Comparison of ENCODE assay signal across 1 mouse cellular context in the genomic region with DNA sequence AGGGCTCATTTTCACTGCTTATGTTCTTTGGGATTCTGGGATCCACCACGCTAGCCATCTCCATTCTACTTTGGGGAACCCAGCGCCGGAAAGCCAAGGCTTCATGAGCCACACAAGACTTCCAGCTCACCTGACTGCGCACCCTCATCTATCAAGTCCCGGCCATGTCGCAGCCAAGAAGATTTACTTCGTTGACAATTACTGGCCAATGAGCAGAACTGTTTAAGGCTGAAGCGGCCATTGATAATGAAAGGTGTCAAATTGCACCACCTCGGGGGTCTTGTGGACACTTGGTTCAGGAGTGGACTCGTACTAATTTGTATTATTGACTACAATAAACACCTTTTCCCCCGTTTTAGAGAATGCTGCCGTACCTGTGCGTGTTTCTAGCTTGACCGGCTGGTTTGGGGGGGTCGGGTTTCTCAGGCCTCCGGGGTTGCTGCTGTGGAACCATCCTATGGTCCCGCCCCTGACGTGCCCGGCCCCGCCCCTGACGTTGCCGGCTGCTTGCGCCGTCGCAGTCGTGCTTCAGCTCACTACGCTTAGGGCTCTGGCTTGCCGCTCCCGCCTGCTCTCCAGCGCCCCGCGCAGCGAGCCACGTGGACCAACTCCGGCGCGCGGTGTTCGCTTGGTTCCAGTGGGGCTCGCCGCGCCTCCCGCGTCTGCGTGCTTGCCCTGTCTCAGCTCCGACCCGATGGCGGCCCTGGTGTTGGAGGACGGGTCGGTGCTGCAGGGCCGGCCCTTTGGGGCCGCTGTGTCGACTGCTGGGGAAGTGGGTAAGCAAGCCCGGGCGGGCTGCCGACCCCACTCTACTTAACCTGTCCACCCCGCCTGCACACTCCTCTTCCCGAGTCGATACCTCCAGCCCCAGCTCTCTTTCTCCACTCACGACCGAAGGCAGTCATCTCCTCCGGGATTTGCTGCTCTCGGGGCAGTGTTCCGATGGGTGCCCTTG.
A peak's percentile ranks its signal among the peaks of the same experiment; 100 is the strongest.
TF ChIP-seq lines count a peak whose summit lies in the region.

Gene Cad, plus strand, starts transcription at position 520 of the 955 bp plus-strand sequence.

TF ChIP-seq in CH12.LX, 34 proteins besides CTCF, POLR2A, EP300 and RAD21 (continued from another document):
- TF ChIP-seq CHD1 (IDR thresholded peaks at IDR 0.05; ENCODE audit: low read depth, low read length) = no peak
- TF ChIP-seq MAFK (IDR thresholded peaks at IDR 0.05; ENCODE audit: insufficient replicate concordance, low read length) = no peak
- peak; percentile 90 for TF ChIP-seq NELFE (IDR thresholded peaks at IDR 0.05; ENCODE audit: low read depth, low read length)
- TF ChIP-seq GABPA (IDR thresholded peaks at IDR 0.05; ENCODE audit: insufficient replicate concordance, low read depth, low read length) = no peak
- TF ChIP-seq MAZ (IDR thresholded peaks at IDR 0.05; ENCODE audit: low read depth, low read length) = no peak
- TF ChIP-seq MYC (IDR thresholded peaks at IDR 0.05; ENCODE audit: low read depth, low read length) = peak; percentile 82; the same call in 1 of the 2 replicates
- peak; percentile 86 for TF ChIP-seq NRF1 (IDR thresholded peaks at IDR 0.05; ENCODE audit: low read depth, low read length)
- no peak for TF ChIP-seq ZNF384 (IDR thresholded peaks at IDR 0.05; ENCODE audit: low read depth, low read length)
- TF ChIP-seq MXI1 (IDR thresholded peaks at IDR 0.05; ENCODE audit: low read depth, low read length) = peak; percentile 99
- no peak for TF ChIP-seq BHLHE40 (IDR thresholded peaks at IDR 0.05; ENCODE audit: low read depth, low read length)
- TF ChIP-seq TBP (conservative IDR thresholded peaks at IDR 0.05; ENCODE audit: low read depth, low read length) = 0 out of 2 replicates have a peak, but pooled peaks have one; percentile 46
- TF ChIP-seq SIN3A (IDR thresholded peaks at IDR 0.05; ENCODE audit: low read length) = 0 out of 2 replicates have a peak, but pooled peaks have one; percentile 4
- no peak for TF ChIP-seq JUND (conservative IDR thresholded peaks at IDR 0.05; ENCODE audit: low read depth, low read length)
- no peak for TF ChIP-seq SMC3 (IDR thresholded peaks at IDR 0.05; ENCODE audit: low read depth, low read length)
- no peak for TF ChIP-seq CHD2 (IDR thresholded peaks at IDR 0.05; ENCODE audit: low read length)
- no peak for TF ChIP-seq ZKSCAN1 (IDR thresholded peaks at IDR 0.05; ENCODE audit: borderline replicate concordance, low read depth, low read length)
- no peak for TF ChIP-seq RCOR1 (conservative IDR thresholded peaks at IDR 0.05; ENCODE audit: low read depth, low read length)
- no peak; the same call in 1 of the 2 replicates for TF ChIP-seq IRF4 (IDR thresholded peaks at IDR 0.05; ENCODE audit: low read depth, low read length)
- no peak for TF ChIP-seq PAX5 (IDR thresholded peaks at IDR 0.05; ENCODE audit: low read length)
- TF ChIP-seq MAX (IDR thresholded peaks at IDR 0.05; ENCODE audit: low read length) = peak; percentile 97
- peak; percentile 5; the same call in 1 of the 2 replicates for TF ChIP-seq MEF2A (IDR thresholded peaks at IDR 0.05; ENCODE audit: borderline replicate concordance, low read depth, low read length)
- TF ChIP-seq POLR2AphosphoS2 (IDR thresholded peaks at IDR 0.05; ENCODE audit: low read depth, low read length) = no peak
- TF ChIP-seq UBTF (IDR thresholded peaks at IDR 0.05; ENCODE audit: low read depth, low read length) = peak; percentile 88; the same call in 1 of the 2 replicates
- no peak for TF ChIP-seq JUN (IDR thresholded peaks at IDR 0.05; ENCODE audit: insufficient read depth, low read depth, low read length)
- TF ChIP-seq HCFC1 (IDR thresholded peaks at IDR 0.05; ENCODE audit: low read depth, low read length) = peak; percentile 50
- TF ChIP-seq USF1 (IDR thresholded peaks at IDR 0.05; ENCODE audit: low read depth, low read length) = peak; percentile 56
- TF ChIP-seq ELF1 (IDR thresholded peaks at IDR 0.05; ENCODE audit: low read depth, low read length) = 0 out of 2 replicates have a peak, but pooled peaks have one; percentile 4
- 0 out of 2 replicates have a peak, but pooled peaks have one; percentile 47 for TF ChIP-seq KAT2A (IDR thresholded peaks at IDR 0.05; ENCODE audit: insufficient replicate concordance, low read length)
- TF ChIP-seq ETS1 (conservative IDR thresholded peaks at IDR 0.05; ENCODE audit: low read depth, low read length) = no peak
- peak; percentile 88 for TF ChIP-seq TCF12 (IDR thresholded peaks at IDR 0.05; ENCODE audit: low read depth, low read length)
- no peak for TF ChIP-seq USF2 (conservative IDR thresholded peaks at IDR 0.05; ENCODE audit: low read depth, low read length)
- TF ChIP-seq E2F4 (IDR thresholded peaks at IDR 0.05; ENCODE audit: insufficient replicate concordance, low read depth, low read length) = no peak
- no peak for TF ChIP-seq ZC3H11A (IDR thresholded peaks at IDR 0.05; ENCODE audit: low read depth, low read length)
TF ChIP-seq in CH12.LX: peak in this region for 15.
